Mouse (Mus musculus) retina, embryonic 14.5 days (tissue): ENCODE measurements at regions not wholly inside any gene's neighbourhood (a gene's known extent, or its start where the extent isn't known, plus 50 kb on each side); places are given as distances from the start of the nearest gene placed in this dataset.

ENCODE experiments used
- DNase-seq: peaks from one replicate; pipeline ENCODE4 v3.0.0-alpha.2; 2015; ENCODE audit warnings: low spot score

DNA sequence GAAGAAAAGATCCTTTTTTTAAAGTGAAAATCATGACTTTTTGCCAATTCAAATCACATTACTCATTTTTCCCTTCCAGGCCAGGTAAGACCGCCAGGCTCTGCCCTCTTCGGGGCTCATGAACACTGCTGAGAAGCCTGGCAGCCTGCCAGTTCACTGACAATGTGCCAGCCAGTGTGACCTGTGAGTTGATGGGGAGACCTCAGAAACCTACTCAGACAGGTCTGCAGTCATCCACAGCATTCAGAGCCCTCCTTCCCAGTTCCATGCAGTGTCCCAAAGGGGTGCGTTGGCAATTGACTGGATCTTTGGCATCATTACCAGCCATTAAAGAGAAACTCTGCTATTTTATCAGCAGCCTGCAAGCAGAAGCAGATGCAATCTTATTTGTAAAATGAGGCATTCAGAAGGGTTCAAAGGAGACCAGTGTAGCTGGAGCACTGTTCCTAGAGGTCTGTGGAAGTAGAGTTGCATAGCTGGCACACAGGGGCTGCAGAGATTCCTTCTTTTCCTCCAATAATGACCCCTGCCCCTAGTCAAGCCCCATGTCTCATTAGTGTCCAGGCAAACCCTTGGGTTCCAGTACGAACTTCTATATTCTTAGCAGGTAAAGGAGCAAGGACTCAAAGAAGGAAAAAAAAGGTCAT is 384.4 kb downstream of the Rapgef2 start:
- no peak for DNase-seq

DNA sequence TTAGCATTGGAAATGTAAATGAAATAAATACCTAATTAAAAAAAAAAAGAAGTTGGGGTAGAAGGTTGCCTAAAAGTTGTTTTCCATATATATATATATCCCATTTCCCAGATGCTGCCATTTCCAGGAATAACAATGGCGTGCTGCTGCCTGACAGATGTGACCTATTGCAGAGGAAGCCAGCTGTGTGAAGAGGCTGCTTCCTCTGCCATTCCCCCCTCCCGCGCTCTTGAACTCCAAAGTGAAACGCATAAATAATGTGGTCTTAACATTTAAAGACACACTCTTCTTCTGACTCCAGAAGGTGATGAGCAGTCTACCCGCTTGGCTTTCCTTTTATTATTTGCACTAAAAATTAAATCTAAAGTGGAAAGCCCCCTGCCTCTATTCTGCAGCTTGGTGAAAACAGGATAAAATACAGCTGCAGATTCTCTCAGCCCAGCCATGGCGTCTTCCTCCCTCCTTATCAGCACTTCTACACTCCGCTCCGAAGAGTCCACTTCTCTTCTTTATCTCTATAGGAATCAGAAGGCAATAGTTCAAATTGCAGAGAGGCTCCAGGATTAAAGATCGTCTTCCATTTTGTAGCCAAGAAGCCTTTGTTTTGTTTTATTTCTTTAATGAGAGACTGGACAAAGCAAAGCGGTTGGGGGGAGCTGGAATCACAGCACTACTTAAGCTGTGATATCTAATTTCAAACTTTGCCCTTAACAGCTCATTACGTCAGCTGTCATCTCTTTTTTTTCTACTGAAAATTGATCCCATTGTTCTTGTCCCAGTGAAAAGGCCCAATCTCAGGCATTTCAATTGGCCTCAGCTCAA is 385.1 kb downstream of the Rapgef2 start:
- peak; percentile 25 for DNase-seq

DNA sequence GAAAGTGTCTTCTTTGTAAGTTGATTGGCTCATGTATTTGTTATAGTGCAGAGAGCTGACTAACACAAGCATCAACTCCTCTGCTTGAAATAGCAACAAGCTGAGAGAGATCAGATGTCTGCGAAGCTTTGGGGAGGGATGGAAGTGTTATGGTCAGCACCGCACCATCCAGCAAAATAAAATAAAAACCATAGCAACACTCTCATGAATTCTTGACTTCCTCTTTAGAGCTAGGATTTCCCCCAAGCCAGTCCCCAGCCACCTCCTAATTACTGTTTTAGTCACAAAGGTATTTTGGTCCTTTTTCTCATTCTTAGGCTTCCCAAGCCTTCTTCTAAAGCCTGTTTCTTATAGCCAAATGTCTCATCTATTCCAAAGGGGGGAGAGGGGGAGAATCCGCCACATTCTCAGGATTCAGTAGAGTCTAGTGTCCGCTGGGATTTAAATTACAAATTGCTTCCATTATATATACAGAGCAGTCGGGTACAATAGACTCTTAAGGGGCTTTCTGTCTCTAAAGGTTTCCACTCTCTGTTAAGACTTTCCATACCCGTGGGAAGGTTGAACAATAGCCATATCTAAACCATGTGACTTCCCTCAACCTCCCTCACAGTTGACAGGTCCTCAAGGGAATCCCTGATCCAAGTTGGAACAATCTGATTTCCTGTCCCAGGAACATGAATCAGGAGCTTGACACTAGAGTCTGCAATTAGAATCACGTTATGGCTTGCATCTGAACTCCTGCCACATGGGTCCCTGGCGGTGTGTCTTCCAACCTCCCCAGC is 386.7 kb downstream of the Rapgef2 start:
- no peak for DNase-seq

DNA sequence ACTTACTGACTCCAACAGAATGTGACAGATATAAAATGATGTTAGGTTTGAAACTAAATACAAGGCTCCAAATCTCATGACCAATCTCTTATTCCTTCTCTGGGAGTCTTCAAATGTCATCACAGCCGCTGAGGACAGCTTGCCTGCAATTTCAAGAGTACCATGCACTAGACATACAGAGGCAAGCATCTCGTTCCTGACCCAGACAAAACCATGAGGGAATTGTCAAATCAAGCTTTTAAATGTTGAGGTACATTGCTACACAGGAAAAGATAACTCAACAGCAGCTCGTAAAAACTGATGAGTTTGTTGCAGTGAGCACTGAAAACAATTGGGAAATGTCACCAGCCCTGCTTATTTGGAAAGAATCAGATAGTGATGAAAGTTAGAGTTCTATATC is 397.0 kb downstream of the Rapgef2 start:
- DNase-seq = no peak

DNA sequence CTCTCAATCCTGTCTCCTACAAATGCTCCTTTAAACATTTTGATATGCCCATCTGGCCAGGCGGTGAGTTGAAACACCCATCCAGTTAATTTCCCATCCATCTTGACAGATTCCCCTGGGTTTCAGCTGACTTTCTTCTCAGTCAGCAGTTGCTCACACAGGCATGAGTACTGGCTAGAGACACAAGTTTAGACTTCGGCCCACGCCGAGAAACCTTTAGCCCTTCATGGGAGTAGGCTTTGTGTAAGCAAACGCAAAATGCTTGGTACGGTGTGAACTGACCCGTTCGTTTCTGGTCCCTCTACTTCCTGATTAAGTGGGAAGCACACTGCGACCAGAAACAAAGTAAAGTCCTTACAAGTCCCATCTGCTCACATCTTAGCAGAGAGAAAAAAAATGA is 401.6 kb downstream of the Rapgef2 start:
- no peak for DNase-seq

DNA sequence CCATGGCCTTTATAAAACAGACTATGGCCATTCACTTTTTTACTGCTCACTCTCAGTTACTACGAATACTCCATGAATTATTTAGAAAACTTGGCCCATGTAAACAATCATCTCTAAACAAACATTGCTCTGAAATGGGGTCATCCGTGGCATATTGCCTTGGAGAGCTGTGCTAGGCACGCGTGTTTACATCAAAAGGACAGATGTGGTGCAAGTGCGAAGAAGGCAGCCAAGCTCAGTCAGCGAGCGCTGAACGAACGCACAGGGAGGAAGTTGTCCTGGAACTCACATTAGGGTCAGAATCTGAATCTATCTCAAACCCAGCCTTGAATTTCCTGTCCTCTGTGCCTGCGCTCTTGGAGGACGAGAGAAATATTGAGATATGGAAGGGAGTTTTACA is 402.3 kb downstream of the Rapgef2 start:
- DNase-seq = no peak

DNA sequence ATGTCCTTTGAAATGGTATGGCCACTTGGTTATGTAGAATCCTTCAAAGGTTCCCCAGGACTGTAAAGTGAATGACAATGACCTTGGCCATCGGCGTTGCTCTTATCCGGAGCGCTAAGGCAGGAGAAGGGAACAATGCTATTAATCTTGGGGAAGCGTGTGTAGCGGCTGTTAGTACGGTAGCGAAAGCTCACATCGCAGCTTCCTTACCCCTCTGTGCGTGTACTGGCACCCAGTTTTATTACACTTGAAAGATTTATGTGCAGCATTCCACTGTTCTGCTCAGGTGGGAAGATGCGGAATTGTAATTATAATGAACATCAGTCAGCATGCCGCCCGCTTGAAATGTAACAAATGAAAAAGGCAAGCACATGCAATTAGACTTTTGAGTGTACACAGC is 406.2 kb downstream of the Rapgef2 start:
- DNase-seq = no peak

DNA sequence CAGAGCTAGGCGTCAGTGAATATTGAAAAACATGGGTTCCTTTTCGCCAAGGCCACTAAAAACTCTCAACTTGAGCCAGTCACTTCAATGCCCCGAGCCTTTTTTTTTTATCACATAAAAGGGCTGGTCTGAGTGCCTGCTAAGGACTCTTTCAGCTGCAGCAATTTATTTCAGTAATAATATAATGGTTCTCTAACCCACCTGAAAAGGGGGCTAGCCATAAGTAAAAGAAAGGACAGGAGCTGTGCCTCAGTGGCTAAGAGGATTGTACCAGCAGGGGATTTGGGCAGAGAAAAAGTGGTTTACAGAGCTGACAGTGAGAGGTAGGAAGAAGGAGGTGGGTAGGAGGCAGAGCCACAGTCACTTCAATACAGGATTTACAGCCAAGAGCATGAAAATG is 409.0 kb downstream of the Rapgef2 start:
- DNase-seq = no peak

DNA sequence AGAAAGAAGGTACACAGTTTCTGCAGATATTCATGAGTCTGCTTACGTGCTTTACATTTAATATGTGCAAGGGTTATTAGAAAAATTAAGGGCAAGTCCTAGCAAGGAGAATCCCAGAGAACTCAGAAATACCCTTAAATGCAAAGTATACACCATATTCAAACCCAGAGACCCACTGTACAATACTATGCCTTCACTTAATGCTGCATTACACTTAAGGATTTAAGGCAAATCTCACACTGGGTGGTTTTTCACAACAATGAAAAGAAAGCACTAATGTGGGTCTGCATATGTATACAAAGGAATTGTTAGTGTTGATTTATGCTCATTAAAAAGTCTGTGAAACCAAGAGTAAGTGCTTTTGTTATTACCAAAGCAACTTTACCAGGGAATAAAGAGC is 419.4 kb downstream of the Rapgef2 start:
- DNase-seq = no peak

DNA sequence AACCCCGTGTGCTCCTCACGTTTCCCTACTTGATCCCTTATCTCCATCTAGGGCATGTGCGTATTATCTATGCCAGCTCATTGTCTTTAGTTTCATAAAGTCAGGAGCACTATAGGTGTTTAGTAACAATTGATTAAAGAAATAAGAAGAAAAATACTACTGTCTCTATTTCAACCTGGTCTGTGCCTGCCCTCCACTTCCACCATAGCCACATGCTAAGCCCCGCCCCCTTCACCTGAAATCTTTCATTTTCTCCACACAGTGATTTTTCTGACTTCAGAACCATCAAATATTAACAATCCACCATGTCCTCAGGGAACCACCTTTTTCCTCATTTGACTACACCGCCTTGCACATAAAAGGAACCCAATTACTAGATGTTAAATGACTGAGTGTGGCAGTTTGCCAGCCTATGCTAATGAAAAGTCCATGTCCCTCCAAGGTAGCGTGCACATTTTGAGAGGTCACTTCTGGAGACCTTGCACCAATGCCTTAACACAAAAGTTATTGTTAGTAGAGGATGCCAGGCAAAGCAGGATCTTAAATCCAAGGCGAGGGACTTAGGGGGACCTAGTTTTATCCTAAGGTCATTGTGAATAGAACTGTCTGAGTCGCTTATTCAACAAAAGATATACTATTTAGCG is 420.1 kb downstream of the Rapgef2 start:
- DNase-seq = no peak

DNA sequence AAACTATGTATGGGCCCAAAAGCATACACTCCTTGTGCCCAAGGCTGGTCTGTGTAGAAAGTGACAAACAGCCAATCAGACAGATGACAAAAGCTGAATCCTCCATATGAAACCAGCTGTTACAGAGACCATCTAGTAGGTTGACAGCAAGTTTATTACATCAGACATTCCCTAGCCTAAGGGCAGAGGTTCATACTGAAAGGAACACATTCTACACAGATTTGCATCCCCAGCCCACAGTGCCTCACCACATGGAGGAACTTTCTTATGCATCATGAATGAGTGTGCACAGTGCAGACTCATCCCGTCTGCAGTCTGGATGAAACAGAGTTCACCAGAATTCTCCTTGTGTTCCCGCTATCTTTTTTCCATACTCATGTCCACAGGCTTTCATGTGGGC is 423.3 kb downstream of the Rapgef2 start:
- DNase-seq = no peak

DNA sequence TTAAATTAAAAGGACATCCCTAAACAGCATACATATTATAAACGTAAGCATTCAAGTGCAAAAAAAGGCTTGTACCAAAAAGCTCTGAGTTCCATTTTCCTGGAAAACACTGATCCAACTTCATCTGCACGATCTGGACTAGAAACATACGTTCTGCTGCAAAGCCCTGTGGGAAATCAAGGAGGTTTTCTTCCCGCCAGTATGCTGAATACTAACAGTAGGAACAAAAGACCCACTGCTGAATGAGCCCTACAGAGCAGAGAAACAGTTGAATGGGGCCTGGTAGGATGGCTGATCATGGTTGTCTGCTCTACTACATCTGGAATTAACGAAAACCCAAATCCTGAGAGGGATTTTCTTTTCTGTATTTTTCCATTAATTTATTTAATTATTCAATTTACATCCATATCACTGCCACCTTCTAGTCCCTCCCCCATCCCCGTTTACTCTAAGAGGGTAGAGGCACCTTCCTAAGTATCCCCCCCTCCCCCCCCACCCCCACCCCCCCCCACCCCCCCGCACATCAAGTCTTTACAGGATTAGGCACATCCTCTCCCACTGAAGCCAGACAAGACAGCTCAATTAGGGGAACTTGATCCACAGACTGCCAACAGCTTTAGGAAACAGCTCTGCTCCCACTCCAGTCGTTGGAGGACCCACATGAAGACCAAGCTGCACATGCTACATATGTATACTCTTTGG is 439.5 kb downstream of the Rapgef2 start:
- no peak for DNase-seq

DNA sequence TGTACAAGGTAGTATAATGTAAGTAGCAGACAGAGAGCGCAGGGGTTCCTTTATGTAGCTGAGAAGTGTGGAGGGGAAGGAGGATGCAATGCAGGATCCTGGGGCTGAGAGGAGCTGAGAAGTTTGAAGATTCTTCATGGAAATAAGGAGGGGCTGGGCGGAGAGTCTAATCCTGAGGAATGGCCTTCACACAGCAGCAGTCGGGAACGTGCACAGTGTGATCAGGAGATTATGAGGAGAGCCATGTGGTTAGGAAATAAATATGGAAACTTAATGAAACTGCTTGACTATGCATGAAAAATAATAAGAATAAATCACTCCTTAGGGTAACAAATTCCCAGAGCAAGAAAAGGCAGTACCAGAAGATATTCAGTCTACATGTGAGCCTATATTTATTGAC is 445.1 kb downstream of the Rapgef2 start:
- DNase-seq = no peak

DNA sequence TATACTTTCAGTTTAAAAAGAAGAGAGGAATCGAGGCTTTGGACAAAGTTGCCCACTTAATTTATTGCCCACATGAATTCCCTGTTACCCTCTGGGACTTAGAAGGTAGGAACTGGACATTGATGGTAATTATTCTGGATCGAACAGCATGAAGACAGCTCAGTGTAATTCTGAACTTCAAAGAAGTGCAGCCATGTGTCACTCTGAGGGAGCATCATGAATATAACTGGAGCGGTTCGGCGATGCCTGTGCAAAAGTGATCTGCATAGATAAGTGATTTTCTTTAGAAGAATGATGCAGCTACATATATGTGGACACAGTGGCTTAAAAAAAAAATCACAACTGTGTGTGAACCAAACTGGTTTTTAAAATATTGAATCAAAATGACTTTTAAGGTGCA is 449.5 kb downstream of the Rapgef2 start:
- peak; percentile 59 for DNase-seq

DNA sequence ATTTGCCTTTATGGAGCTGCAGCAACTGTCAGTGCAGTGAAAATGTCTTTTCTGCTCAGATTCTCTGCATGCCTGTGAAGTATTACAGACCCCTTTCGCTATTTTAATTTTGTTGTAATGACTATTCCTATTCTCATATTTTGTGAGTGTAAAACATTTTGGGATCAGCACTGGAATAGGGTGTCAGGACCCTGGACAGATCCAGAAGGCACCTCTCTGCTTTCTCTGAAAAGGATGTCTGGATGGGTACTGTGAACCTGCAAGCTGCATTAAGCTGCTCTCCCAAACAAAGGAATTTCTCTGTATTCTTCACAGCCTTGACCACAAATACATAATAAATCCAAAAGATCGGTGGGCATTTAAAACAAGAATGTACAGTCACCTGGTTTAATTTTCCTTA is 460.8 kb downstream of the Rapgef2 start:
- DNase-seq = peak; percentile 59

DNA sequence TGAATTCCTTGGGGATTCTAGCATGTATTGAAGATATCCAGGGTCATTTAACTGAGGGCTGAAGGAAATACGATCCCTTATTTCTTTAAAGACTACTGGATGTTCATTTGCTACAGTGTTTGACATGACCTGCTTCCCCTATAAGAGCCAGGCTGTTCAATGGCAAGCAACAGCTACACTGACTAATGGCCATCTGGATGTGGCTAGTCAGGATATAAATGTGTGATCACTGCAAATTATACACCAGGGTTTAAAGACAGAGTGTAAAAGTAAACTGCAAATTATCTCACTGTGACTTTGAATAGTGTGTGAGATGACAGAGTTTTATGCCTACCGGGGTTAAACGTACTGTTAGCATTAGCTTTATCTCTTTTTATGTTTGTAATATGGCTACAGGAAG is 473.9 kb downstream of the Rapgef2 start:
- no peak for DNase-seq

DNA sequence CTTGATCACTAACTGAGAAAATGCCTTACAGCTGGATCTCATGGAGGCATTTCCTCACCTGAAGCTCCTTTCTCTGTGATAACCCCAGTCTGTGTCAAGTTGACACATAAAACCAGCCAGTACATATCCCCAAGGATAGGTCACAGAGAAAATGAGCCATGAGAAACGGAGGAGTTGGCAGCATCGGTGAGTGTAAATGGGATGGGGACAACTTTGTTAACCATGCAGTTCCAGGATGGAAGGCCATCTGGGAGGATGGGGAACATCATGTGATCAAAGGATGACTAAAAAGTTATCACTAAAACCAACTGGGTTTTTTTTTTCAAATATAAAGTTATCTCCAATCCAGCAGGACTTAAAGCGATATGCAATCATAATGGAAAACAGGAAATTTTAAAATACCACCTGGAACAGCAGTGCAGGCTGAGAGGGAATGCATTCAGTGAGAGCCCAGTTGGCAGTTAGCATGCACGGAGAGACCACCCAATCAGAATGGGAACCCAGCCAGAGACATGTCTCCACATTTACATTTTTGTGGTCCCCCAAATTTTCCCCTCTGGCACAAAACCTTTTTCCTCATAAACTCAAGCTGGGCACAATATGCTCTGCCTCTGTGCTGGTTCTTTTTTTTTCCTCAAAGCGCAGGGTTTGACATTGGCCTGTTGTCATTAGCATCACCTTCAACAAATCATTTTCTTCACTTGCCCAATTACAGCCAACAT is 475.7 kb downstream of the Rapgef2 start:
- no peak for DNase-seq

DNA sequence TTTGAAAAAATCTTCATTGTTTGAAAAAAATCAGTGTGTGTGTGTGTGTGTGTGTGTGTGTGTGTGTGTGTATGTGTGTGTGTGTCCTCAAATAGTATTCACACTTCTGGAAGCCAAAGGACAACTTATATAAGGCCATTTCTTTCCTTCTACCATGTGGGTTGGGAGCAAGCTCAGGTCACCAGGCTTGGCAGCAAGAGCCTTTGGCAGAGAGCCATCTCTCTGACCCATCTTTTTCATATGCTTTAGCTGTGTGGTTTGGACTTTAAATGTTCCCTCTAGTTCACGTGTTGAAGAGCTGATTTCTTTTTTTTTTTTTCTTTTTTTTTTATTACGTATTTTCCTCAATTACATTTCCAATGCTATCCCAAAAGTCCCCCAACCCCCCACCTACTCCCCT is 483.1 kb downstream of the Rapgef2 start:
- DNase-seq = no peak

DNA sequence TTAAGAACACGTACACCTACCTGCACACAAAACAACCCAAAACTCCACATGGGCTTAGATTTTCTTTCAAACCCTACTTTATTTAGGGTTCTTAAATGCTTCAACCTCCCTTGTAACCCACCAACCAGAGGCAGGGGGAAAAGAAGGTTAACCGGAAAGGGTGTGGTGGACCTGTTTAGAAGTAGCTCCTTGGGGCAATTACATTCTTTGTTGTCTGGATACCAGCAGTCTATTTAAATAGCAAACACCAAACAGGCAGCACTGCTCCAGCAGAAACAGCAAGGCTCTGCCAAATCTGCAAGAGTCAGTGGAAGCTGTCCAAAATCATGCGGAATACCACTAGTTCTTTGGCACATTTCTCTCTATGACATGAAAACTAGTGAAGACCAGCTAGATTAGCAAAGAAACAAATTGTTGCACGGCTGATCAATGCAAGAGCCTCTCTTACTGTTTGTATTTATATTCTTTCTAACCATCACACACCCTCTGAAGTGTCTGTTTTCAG is 490.3 kb downstream of the Rapgef2 start:
- DNase-seq = no peak

DNA sequence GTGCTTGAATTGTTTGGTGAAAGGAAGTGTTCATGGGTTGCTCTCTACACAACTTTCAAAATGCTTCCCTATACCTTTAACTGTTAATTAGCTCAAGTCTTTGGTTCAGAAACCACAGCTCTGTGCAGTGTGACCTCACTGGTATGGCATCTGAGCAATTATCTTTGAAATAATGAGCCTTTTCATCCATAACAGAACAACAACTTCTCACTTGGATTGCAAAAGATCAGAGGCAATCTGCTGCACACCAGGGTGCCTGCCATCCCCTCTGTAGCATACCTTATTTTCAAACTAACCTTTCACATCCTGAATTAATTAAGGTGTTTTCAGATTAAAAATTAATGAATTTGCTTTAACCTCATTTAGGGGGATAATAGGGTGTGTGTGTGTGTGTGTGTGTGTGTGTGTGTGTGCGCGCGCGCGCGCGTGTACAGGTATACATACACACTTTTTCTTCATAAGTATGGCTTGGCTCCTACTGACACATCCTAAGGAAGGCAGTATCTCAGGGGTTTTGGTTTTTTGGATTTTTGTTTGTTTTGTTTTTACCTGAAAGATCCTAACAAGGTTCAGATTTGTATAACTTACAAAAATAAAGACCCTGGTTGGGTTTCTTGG is 493.8 kb downstream of the Rapgef2 start:
- peak; percentile 72 for DNase-seq

DNA sequence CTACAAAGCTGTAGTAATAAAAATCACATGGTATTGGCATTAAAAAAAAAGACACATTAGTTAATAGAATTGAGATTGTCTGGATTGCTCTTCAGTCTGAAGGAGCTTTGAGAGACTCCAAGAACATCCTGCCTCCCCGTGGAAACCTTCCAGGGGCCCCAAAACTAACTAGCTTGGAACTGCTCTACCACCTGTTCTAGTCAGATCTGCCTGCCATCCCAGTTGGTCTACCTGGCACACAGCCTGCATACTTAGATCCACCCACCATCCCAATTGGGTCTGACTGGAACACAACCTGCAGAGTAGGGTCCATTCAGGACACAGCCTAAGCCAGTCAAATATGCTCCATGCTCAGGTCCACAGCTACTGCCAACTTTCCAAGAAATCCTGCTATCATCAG is 503.6 kb downstream of the Rapgef2 start:
- no peak for DNase-seq
